Mouse (Mus musculus) embryonic facial prominence, embryonic 11.5 days (tissue): Measurements from ENCODE around the gene Carmil2. TPM values are rescaled to one million over a fixed set of nuclear protein-coding genes. Genes with fewer than 3 reads are reported as not detected.

Experiments
- polyA plus RNA-seq: library from polyadenylated mRNA; unstranded; fragments of >200 nt; fragmentation: Nextera tagmentation; extraction: Ambion mirVana; gene quantifications from 2 replicates; pipeline ENCODE4 v1.2.1, GENCODE M21; 2014

Carmil2 gene
- polyA plus RNA-seq, 1 experiment from 2014 or later, result 0.88 TPM

Other genes with a start within 250 kb of the Carmil2 start
- gene Tppp3, start 214.7 kb upstream of the Carmil2 start, polyA plus RNA-seq, result 49.5 and 59.1 TPM in 2 replicates
- 15.0 and 17.9 TPM in 2 replicates for gene Zdhhc1, start 189.4 kb upstream of the Carmil2 start, polyA plus RNA-seq
- gene Hsd11b2, start 167.5 kb upstream of the Carmil2 start, polyA plus RNA-seq, result 11.9 and 12.6 TPM in 2 replicates
- 89.8 and 95.5 TPM in 2 replicates for gene Atp6v0d1, start 120.2 kb upstream of the Carmil2 start, polyA plus RNA-seq
- gene Ripor1, start 81.0 kb upstream of the Carmil2 start, polyA plus RNA-seq, result 7.3 and 8.7 TPM in 2 replicates
- 116 and 118 TPM in 2 replicates for gene Ctcf, start 49.7 kb upstream of the Carmil2 start, polyA plus RNA-seq
- 1.0 and 1.7 TPM in 2 replicates for gene Agrp, start 48.9 kb upstream of the Carmil2 start, polyA plus RNA-seq
- 53.8 and 56.5 TPM in 2 replicates for gene Acd, start 14.8 kb downstream of the Carmil2 start, polyA plus RNA-seq
- gene Pard6a, start 14.9 kb downstream of the Carmil2 start, polyA plus RNA-seq, result 13.2 and 16.3 TPM in 2 replicates
- 0.50 TPM in 1 of 2 replicates, not detected in the other for gene 4933405L10Rik, start 21.4 kb downstream of the Carmil2 start, polyA plus RNA-seq
- gene Enkd1, start 21.9 kb downstream of the Carmil2 start, polyA plus RNA-seq, result 31.2 and 36.7 TPM in 2 replicates
- 24.5 and 26.6 TPM in 2 replicates for gene Gfod2, start 72.4 kb downstream of the Carmil2 start, polyA plus RNA-seq
- gene Ranbp10, start 141.1 kb downstream of the Carmil2 start, polyA plus RNA-seq, result 11.2 and 13.0 TPM in 2 replicates
- 0.27 TPM in 1 of 2 replicates, not detected in the other for gene Tsnaxip1, start 141.5 kb downstream of the Carmil2 start, polyA plus RNA-seq
- gene Cenpt, start 167.0 kb downstream of the Carmil2 start, polyA plus RNA-seq, result 50.8 and 53.1 TPM in 2 replicates
- gene Thap11, start 168.9 kb downstream of the Carmil2 start, polyA plus RNA-seq, result 67.7 and 72.4 TPM in 2 replicates
- 262 and 323 TPM in 2 replicates for gene Nutf2, start 174.3 kb downstream of the Carmil2 start, polyA plus RNA-seq
- 31.8 and 35.4 TPM in 2 replicates for gene Edc4, start 194.6 kb downstream of the Carmil2 start, polyA plus RNA-seq
- 0.38 and 0.52 TPM in 2 replicates for gene Nrn1l, start 207.3 kb downstream of the Carmil2 start, polyA plus RNA-seq
- 16.8 and 23.1 TPM in 2 replicates for gene Pskh1, start 214.2 kb downstream of the Carmil2 start, polyA plus RNA-seq
- 0.58 and 0.59 TPM in 2 replicates for gene Ctrl, start 247.6 kb downstream of the Carmil2 start, polyA plus RNA-seq